Comparison of ENCODE assay signal across 10 mouse cellular contexts in genomic region chr2:174333239-174333890, GRCm38 (mm10). TPM values are rescaled to one million over a fixed set of nuclear protein-coding genes. Genes with fewer than 3 reads are reported as not detected.
DNase-seq lines count a peak whose midpoint lies in the region; ATAC-seq and TF ChIP-seq lines count a peak whose summit lies in the region.
"Had no signal": no experiment of that assay in that cellular context is flagged by ENCODE, and none has a peak within 500 bp of the region (broad histone marks: within the 10 kb centered on the region; RNA-seq: fewer than 3 reads in every experiment).

No protein-coding gene starts in this region.

- no peaks in the 10 kb centered on the region for H3K27me3 ChIP-seq in neural tube, embryonic 11.5 days (ENCODE audit: control insufficient read depth, insufficient read depth, low read length)
- H3K27me3 ChIP-seq in forebrain, embryonic 15.5 days: no peaks in the 10 kb centered on the region
- H3K27me3 ChIP-seq in limb, embryonic 14.5 days (ENCODE audit: control insufficient read depth, insufficient read depth, low read length): no peaks in the 10 kb centered on the region
- H3K27me3 ChIP-seq in stomach, embryonic 15.5 days (replicated peaks): no peaks in the 10 kb centered on the region

- no peaks in the 10 kb centered on the region for H3K9me3 ChIP-seq in neural tube, embryonic 11.5 days (ENCODE audit: control insufficient read depth, low read length)
- no peaks in the 10 kb centered on the region for H3K9me3 ChIP-seq in forebrain, embryonic 15.5 days
- no peaks in the 10 kb centered on the region for H3K9me3 ChIP-seq in limb, embryonic 14.5 days (ENCODE audit: control insufficient read depth, low read length)
- H3K9me3 ChIP-seq in stomach, embryonic 15.5 days: no peaks in the 10 kb centered on the region

- no peak overlapping the region for H3K27ac ChIP-seq in neural tube, embryonic 11.5 days (ENCODE audit: low read depth, low read length)
- H3K27ac ChIP-seq in forebrain, embryonic 15.5 days (replicated peaks): no peak overlapping the region
- H3K27ac ChIP-seq in limb, embryonic 14.5 days (replicated peaks; ENCODE audit: low read depth, low read length): no peak overlapping the region
- 0 out of 2 replicates have a peak overlapping the region, but pooled peaks have one; percentile 31 for H3K27ac ChIP-seq in stomach, embryonic 15.5 days

- WGBS in neural tube, embryonic 11.5 days: 68% methylated on average over 7 of the region's 7 CpGs
- WGBS in forebrain, embryonic 15.5 days: 62% methylated on average over 7 of the region's 7 CpGs
- 50% methylated on average over 7 of the region's 7 CpGs for WGBS in limb, embryonic 14.5 days
- WGBS in stomach, embryonic 15.5 days: 21% methylated on average over 7 of the region's 7 CpGs

- no peak for TF ChIP-seq POLR2A in limb, embryonic 14.5 days (IDR thresholded peaks at IDR 0.05; ENCODE audit: borderline replicate concordance, extremely low read depth, insufficient read depth, insufficient read length)

- H3K4me1 ChIP-seq in neural tube, embryonic 11.5 days (ENCODE audit: control insufficient read depth, insufficient read depth, low read length): peaks cover 13% of the 10 kb centered on the region; the same call in 1 of the 2 replicates
- peaks cover 68% of the 10 kb centered on the region for H3K4me1 ChIP-seq in forebrain, embryonic 15.5 days
- H3K4me1 ChIP-seq in limb, embryonic 14.5 days (ENCODE audit: control insufficient read depth, insufficient read depth, low read length): peaks cover 43% of the 10 kb centered on the region
- H3K4me1 ChIP-seq in stomach, embryonic 15.5 days: peaks cover 37% of the 10 kb centered on the region

- no peaks in the 10 kb centered on the region for H3K36me3 ChIP-seq in neural tube, embryonic 11.5 days (ENCODE audit: control insufficient read depth, insufficient read depth, low read length)
- H3K36me3 ChIP-seq in forebrain, embryonic 15.5 days: no peaks in the 10 kb centered on the region
- peaks cover 18% of the 10 kb centered on the region for H3K36me3 ChIP-seq in limb, embryonic 14.5 days (ENCODE audit: control insufficient read depth, insufficient read depth, low read length)
- H3K36me3 ChIP-seq in stomach, embryonic 15.5 days: no peaks in the 10 kb centered on the region

- H3K9ac ChIP-seq in neural tube, embryonic 11.5 days (ENCODE audit: low read length): no peak overlapping the region
- no peak overlapping the region for H3K9ac ChIP-seq in forebrain, embryonic 15.5 days (replicated peaks)
- H3K9ac ChIP-seq in limb, embryonic 14.5 days (ENCODE audit: low read depth, low read length, severe bottlenecking): no peak overlapping the region
- no peak overlapping the region for H3K9ac ChIP-seq in stomach, embryonic 15.5 days

- H3K4me2 ChIP-seq in neural tube, embryonic 11.5 days (ENCODE audit: low read depth): peak overlapping the region; percentile 7; the same call in 1 of the 2 replicates
- H3K4me2 ChIP-seq in forebrain, embryonic 15.5 days (replicated peaks): 0 out of 2 replicates have a peak overlapping the region, but pooled peaks have one; percentile 67
- peak overlapping the region; percentile 70 for H3K4me2 ChIP-seq in limb, embryonic 14.5 days (replicated peaks; ENCODE audit: low read depth, low read length, severe bottlenecking)
- peak overlapping the region; percentile 74 for H3K4me2 ChIP-seq in stomach, embryonic 15.5 days

- no peak overlapping the region for H3K4me3 ChIP-seq in neural tube, embryonic 11.5 days (ENCODE audit: low read depth, low read length)
- H3K4me3 ChIP-seq in forebrain, embryonic 15.5 days: no peak overlapping the region
- H3K4me3 ChIP-seq in limb, embryonic 14.5 days (replicated peaks; ENCODE audit: low read length): peak overlapping the region; percentile 95
- peak overlapping the region; percentile 95; the same call in 1 of the 2 replicates for H3K4me3 ChIP-seq in stomach, embryonic 15.5 days (replicated peaks)

- no peak for DNase-seq in neural tube, embryonic 11.5 days (ENCODE audit: low spot score)
- DNase-seq in neural tube, embryonic 10.5 days (ENCODE audit: extremely low spot score, low spot score): no peak
- DNase-seq in limb, embryonic 14.5 days (ENCODE audit: low spot score): no peak
- no peak for DNase-seq in layer of hippocampus, adult 18-20 months (ENCODE audit: low spot score in 2 of 2)
- DNase-seq in kidney, adult 11 months: no peak
- DNase-seq in thymus, postnatal 36 days: no peak
- DNase-seq: cerebellum, postnatal 25 days; kidney, postnatal 10 days had no signal

- no peak for ATAC-seq in neural tube, embryonic 11.5 days (ENCODE audit: insufficient read depth, low FRiP score, low TSS enrichment)
- no peak for ATAC-seq in forebrain, embryonic 15.5 days (replicated peaks)
- no peak for ATAC-seq in limb, embryonic 14.5 days (ENCODE audit: low FRiP score, low read depth)
- no peak for ATAC-seq in stomach, embryonic 15.5 days (ENCODE audit: insufficient read depth, low FRiP score, low read depth)

RNA-seq across cellular contexts. Expression of gene Gm20721, which starts 13.1 kb away (rescaled TPM):
- 8.1 and 9.1 TPM in 2 replicates for polyA plus RNA-seq in neural tube, embryonic 11.5 days (2014; fragmentation: Nextera tagmentation; extraction: Ambion mirVana)
- 6.7 and 7.5 TPM in 2 replicates for polyA plus RNA-seq in forebrain, embryonic 15.5 days (2015; fragmentation: Nextera tagmentation; extraction: Ambion mirVana)
- polyA plus RNA-seq in limb, embryonic 14.5 days (2012; rRNA removed): 0.65 and 0.73 TPM in 2 replicates
- polyA plus RNA-seq in limb, embryonic 14.5 days (2014; fragmentation: Nextera tagmentation; extraction: Ambion mirVana): 11.7 and 13.4 TPM in 2 replicates
- polyA plus RNA-seq in stomach, embryonic 15.5 days (2015; fragmentation: Nextera tagmentation; extraction: Ambion mirVana): 37.5 and 62.9 TPM in 2 replicates
- 1 to 10 TPM; 3.1 to 3.2 TPM for total RNA-seq in layer of hippocampus, adult 18-20 months (2021)

RNA-seq across cellular contexts. Expression of gene Gnas, which starts 49.2 kb away (rescaled TPM):
- 1,351 and 1,381 TPM in 2 replicates for polyA plus RNA-seq in neural tube, embryonic 11.5 days (2014; fragmentation: Nextera tagmentation; extraction: Ambion mirVana)
- polyA plus RNA-seq in forebrain, embryonic 15.5 days (2015; fragmentation: Nextera tagmentation; extraction: Ambion mirVana): 1,144 and 1,250 TPM in 2 replicates
- polyA plus RNA-seq in limb, embryonic 14.5 days (2012; rRNA removed): 2,875 and 2,934 TPM in 2 replicates
- polyA plus RNA-seq in limb, embryonic 14.5 days (2014; fragmentation: Nextera tagmentation; extraction: Ambion mirVana): 2,366 and 2,381 TPM in 2 replicates
- polyA plus RNA-seq in stomach, embryonic 15.5 days (2015; fragmentation: Nextera tagmentation; extraction: Ambion mirVana): 1,615 and 1,630 TPM in 2 replicates
- 1,000 to 10,000 TPM; 1,915 to 1,929 TPM for total RNA-seq in layer of hippocampus, adult 18-20 months (2021)

Comparison
In these comparisons a context has a peak if more than half of its experiments do, and no peak if none do; other contexts are left out.
1. H3K4me2 ChIP-seq: peak in every context shown above with its lines; median percentile 74 in stomach, embryonic 15.5 days; 70 in limb, embryonic 14.5 days; 67 in forebrain, embryonic 15.5 days; 7 in neural tube, embryonic 11.5 days.
2. H3K4me3 ChIP-seq: peak in limb, embryonic 14.5 days (single experiment) and stomach, embryonic 15.5 days (single experiment); none in neural tube, embryonic 11.5 days (single experiment) and forebrain, embryonic 15.5 days (single experiment).